Mouse (Mus musculus) midbrain, embryonic 10.5 days (tissue): ENCODE measurements around the gene Mpdz. TPM values are rescaled to one million over a fixed set of nuclear protein-coding genes. Genes with fewer than 3 reads are reported as not detected.
A peak's percentile ranks its signal among the peaks of the same experiment; 100 is the strongest.

ENCODE experiments used
- DNase-seq: peaks from one replicate; pipeline ENCODE4 v3.0.0-alpha.2; 2017; ENCODE audit warnings: low spot score
- H3K27ac ChIP-seq: fragments of 300-500 bp; sonication (generic); replicated peaks from 2 replicates; pipeline ENCODE4 v1.5.1; 2016; ENCODE audit warnings: mild to moderate bottlenecking
- H3K27me3 ChIP-seq: fragments of 300-500 bp; sonication (generic); 2 replicates; pipeline ENCODE4 v1.6.1; 2016; ENCODE audit warnings: low read depth, mild to moderate bottlenecking; ENCODE audit not compliant: poor library complexity, severe bottlenecking
- H3K36me3 ChIP-seq: fragments of 300-500 bp; sonication (generic); 2 replicates; pipeline ENCODE4 v1.6.1; 2016; ENCODE audit warnings: mild to moderate bottlenecking, moderate library complexity
- H3K4me1 ChIP-seq: fragments of 300-500 bp; sonication (generic); 2 replicates; pipeline ENCODE4 v1.6.1; 2016
- H3K4me3 ChIP-seq: fragments of 300-500 bp; sonication (generic); 2 replicates; pipeline ENCODE4 v1.5.1; 2016; ENCODE audit warnings: mild to moderate bottlenecking, moderate library complexity
- H3K9me3 ChIP-seq: fragments of 300-500 bp; sonication (generic); replicated peaks from 2 replicates; pipeline ENCODE4 v1.6.1; 2016; ENCODE audit warnings: mild to moderate bottlenecking
- WGBS: fragments of 180-500 bp; shearing (Covaris S2); methylation state at CpG from one replicate; pipeline ENCODE4 v1.1.7; 2016; 5-methylcytosine and 5-hydroxymethylcytosine counted together
- polyA plus RNA-seq: library from polyadenylated mRNA; unstranded; fragments of >200 nt; fragmentation: Nextera tagmentation; extraction: Ambion mirVana; gene quantifications from 2 replicates; pipeline ENCODE4 v1.2.1, GENCODE M21; 2016

The Mpdz gene
- polyA plus RNA-seq, 1 experiment from 2014 or later: 41.2 TPM

GRCm38 (mm10) chr4:81309473-81310167 is 133.0 kb downstream of the Mpdz start:
- no peaks in the 10 kb centered on the region for H3K27me3 ChIP-seq
- no peaks in the 10 kb centered on the region for H3K4me1 ChIP-seq
- no peak overlapping the region for H3K27ac ChIP-seq
- DNase-seq: no peak
- peaks cover 52% of the 10 kb centered on the region for H3K36me3 ChIP-seq
- 90% methylated on average over 12 of the region's 12 CpGs for WGBS
- no peak overlapping the region for H3K4me3 ChIP-seq
- H3K9me3 ChIP-seq: no peaks in the 10 kb centered on the region

GRCm38 (mm10) chr4:81307596-81308265 is 134.9 kb downstream of the Mpdz start:
- DNase-seq: no peak
- H3K4me1 ChIP-seq: no peaks in the 10 kb centered on the region
- H3K4me3 ChIP-seq: no peak overlapping the region
- H3K36me3 ChIP-seq: peaks cover 64% of the 10 kb centered on the region
- no peak overlapping the region for H3K27ac ChIP-seq
- H3K27me3 ChIP-seq: no peaks in the 10 kb centered on the region
- H3K9me3 ChIP-seq: no peaks in the 10 kb centered on the region
- 94% methylated on average over 10 of the region's 10 CpGs for WGBS

- H3K4me1 ChIP-seq: no peaks in the 10 kb centered on the region
- H3K27me3 ChIP-seq: no peaks in the 10 kb centered on the region
- peaks cover 75% of the 10 kb centered on the region for H3K36me3 ChIP-seq
- H3K4me3 ChIP-seq: no peak overlapping the region
- 94% methylated on average over 3 of the region's 3 CpGs for WGBS
- H3K9me3 ChIP-seq: no peaks in the 10 kb centered on the region
- H3K27ac ChIP-seq: no peak overlapping the region
- no peak for DNase-seq
Observed at GRCm38 (mm10) chr4:81302056-81302455, 140.6 kb downstream of the Mpdz start.

- H3K36me3 ChIP-seq: peaks cover 78% of the 10 kb centered on the region
- no peak overlapping the region for H3K27ac ChIP-seq
- peaks cover 2% of the 10 kb centered on the region; the same call in 1 of the 2 replicates for H3K4me1 ChIP-seq
- H3K27me3 ChIP-seq: no peaks in the 10 kb centered on the region
- H3K4me3 ChIP-seq: no peak overlapping the region
- H3K9me3 ChIP-seq: no peaks in the 10 kb centered on the region
- no peak for DNase-seq
- 84% methylated on average over 4 of the region's 4 CpGs for WGBS
Observed at GRCm38 (mm10) chr4:81298384-81298783, 144.2 kb downstream of the Mpdz start.

GRCm38 (mm10) chr4:81293309-81293708 is 149.3 kb downstream of the Mpdz start:
- peak; percentile 18 for DNase-seq
- no peak overlapping the region for H3K4me3 ChIP-seq
- H3K4me1 ChIP-seq: peaks cover 13% of the 10 kb centered on the region
- no peak overlapping the region for H3K27ac ChIP-seq
- no peaks in the 10 kb centered on the region for H3K9me3 ChIP-seq
- peaks cover 83% of the 10 kb centered on the region for H3K36me3 ChIP-seq
- no peaks in the 10 kb centered on the region for H3K27me3 ChIP-seq

- DNase-seq: no peak
- Histone ChIP-seq H3K4me1 (peaks cover 8% of the 10 kb centered on the region), H3K9me3 (no peaks in the 10 kb centered on the region), H3K36me3 (peaks cover 89% of the 10 kb centered on the region), H3K27ac (no peak overlapping the region), H3K27me3 (no peaks in the 10 kb centered on the region), H3K4me3 (no peak overlapping the region)
- 94% methylated on average over 4 of the region's 4 CpGs for WGBS
Observed at GRCm38 (mm10) chr4:81285564-81285963, 157.1 kb downstream of the Mpdz start.

- Histone ChIP-seq H3K36me3 (peaks cover 81% of the 10 kb centered on the region), H3K4me3 (no peak overlapping the region), H3K27ac (no peak overlapping the region), H3K4me1 (peaks cover 11% of the 10 kb centered on the region), H3K9me3 (no peaks in the 10 kb centered on the region), H3K27me3 (no peaks in the 10 kb centered on the region)
- DNase-seq: no peak
- WGBS: 93% methylated on average over 3 of the region's 3 CpGs
Observed at GRCm38 (mm10) chr4:81283611-81284010, 159.0 kb downstream of the Mpdz start.

- H3K27ac ChIP-seq: no peak overlapping the region
- DNase-seq: no peak
- WGBS: 94% methylated on average over 6 of the region's 6 CpGs
- H3K27me3 ChIP-seq: no peaks in the 10 kb centered on the region
- H3K4me1 ChIP-seq: peaks cover 11% of the 10 kb centered on the region
- H3K36me3 ChIP-seq: peaks cover 82% of the 10 kb centered on the region
- H3K4me3 ChIP-seq: no peak overlapping the region
- H3K9me3 ChIP-seq: no peaks in the 10 kb centered on the region
Observed at GRCm38 (mm10) chr4:81283081-81283480, 159.5 kb downstream of the Mpdz start.

- Histone ChIP-seq H3K4me3 (no peak overlapping the region), H3K27me3 (no peaks in the 10 kb centered on the region), H3K9me3 (no peaks in the 10 kb centered on the region), H3K27ac (peak overlapping the region; percentile 72), H3K36me3 (peaks cover 64% of the 10 kb centered on the region), H3K4me1 (peaks cover 24% of the 10 kb centered on the region)
- WGBS: 24% methylated on average over 4 of the region's 4 CpGs
- DNase-seq: peak; percentile 23
Observed at GRCm38 (mm10) chr4:81280098-81280497, 162.5 kb downstream of the Mpdz start.

GRCm38 (mm10) chr4:81279451-81279850 is 163.2 kb downstream of the Mpdz start:
- Histone ChIP-seq H3K4me1 (peaks cover 24% of the 10 kb centered on the region), H3K4me3 (no peak overlapping the region), H3K36me3 (peaks cover 63% of the 10 kb centered on the region), H3K27me3 (no peaks in the 10 kb centered on the region), H3K9me3 (no peaks in the 10 kb centered on the region; the same call in 1 of the 2 replicates), H3K27ac (peak overlapping the region; percentile 65)
- 46% methylated on average over 5 of the region's 5 CpGs for WGBS
- DNase-seq: no peak

- no peaks in the 10 kb centered on the region; the same call in 1 of the 2 replicates for H3K9me3 ChIP-seq
- H3K4me1 ChIP-seq: peaks cover 34% of the 10 kb centered on the region
- no peak for DNase-seq
- H3K4me3 ChIP-seq: no peak overlapping the region
- H3K27ac ChIP-seq: 0 out of 2 replicates have a peak overlapping the region, but pooled peaks have one; percentile 23
- peaks cover 30% of the 10 kb centered on the region for H3K36me3 ChIP-seq
- WGBS: 27% methylated on average over 6 of the region's 6 CpGs
- H3K27me3 ChIP-seq: no peaks in the 10 kb centered on the region
Observed at GRCm38 (mm10) chr4:81275957-81276715, 166.5 kb downstream of the Mpdz start.

- 98% methylated on average over 2 of the region's 2 CpGs for WGBS
- Histone ChIP-seq H3K36me3 (peaks cover 15% of the 10 kb centered on the region), H3K27ac (peak overlapping the region; percentile 33; the same call in 1 of the 2 replicates), H3K9me3 (no peaks in the 10 kb centered on the region; the same call in 1 of the 2 replicates), H3K27me3 (no peaks in the 10 kb centered on the region), H3K4me1 (peaks cover 23% of the 10 kb centered on the region), H3K4me3 (no peak overlapping the region)
- no peak for DNase-seq
Observed at GRCm38 (mm10) chr4:81273067-81273466, 169.5 kb downstream of the Mpdz start.
